Mouse (Mus musculus): ENCODE measurements around the gene Olfr450. TPM values are rescaled to one million over a fixed set of nuclear protein-coding genes. Genes with fewer than 3 reads are reported as not detected.

Olfr450 gene
- not detected in 2 replicates for polyA plus RNA-seq (2015; fragmentation: Nextera tagmentation; extraction: Ambion mirVana)

DNA sequence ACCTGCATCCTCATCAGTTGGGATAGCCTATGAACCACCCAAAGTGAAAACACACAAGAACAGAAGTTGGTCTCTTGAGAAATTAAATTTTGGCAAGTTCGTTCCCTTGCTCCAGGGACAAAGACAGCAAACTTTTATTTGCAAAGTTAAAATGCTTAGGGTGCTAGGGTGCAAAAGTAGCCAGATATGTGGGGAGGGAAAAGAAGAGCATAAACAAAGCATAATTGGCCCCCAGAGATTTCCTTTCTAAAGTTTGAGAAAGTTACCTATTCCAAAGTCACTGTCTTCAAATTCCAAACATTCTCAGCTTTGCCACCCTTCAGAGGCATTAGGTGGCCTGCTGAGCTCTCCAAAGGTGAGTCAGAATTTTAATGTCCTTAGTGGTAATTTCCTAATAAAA lies at the start of gene Olfr450:
Olfr450 (plus strand) TSS at position 301 of the 400 bp plus-strand sequence.
- H3K27ac ChIP-seq, result no peak within 1 kb of the TSS
- no peak within 1 kb of the TSS for H3K4me2 ChIP-seq
- no peaks in the 10 kb centered on the region for H3K4me1 ChIP-seq
- no peak within 1 kb of the TSS for H3K9ac ChIP-seq
- no peaks in the 10 kb centered on the region for H3K9me3 ChIP-seq
- H3K36me3 ChIP-seq, result no peaks in the 10 kb centered on the region
- no peak within 1 kb of the TSS for H3K4me3 ChIP-seq (replicated peaks)
- 87% methylated on average over 1 of the region's 1 CpGs for WGBS
- no peak for ATAC-seq (ENCODE audit: insufficient read depth, low FRiP score, low read depth)
- H3K27me3 ChIP-seq (replicated peaks), result no peaks in the 10 kb centered on the region

DNA sequence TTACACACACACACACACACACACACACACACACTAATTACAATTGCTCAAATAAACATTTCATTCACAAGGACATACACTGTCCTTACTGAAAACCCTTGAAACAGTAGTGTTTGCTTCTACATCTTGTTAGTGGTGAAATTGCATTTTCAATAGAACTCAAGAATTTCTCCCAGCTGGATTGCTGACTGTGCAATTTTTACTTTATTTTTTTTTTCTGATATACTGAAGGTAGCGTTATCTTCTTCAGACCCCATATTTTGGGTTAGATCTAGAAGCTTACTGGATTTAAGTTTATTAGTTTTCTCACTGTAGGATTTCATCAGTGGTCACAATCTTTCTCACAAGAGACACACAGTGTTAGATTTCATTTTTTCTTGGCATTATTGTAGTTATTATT lies 34.7 kb upstream of the Olfr450 start:
- Histone ChIP-seq H3K4me3 (replicated peaks) (no peak overlapping the region), H3K9ac (no peak overlapping the region), H3K4me2 (no peak overlapping the region), H3K27me3 (replicated peaks) (no peaks in the 10 kb centered on the region), H3K27ac (no peak overlapping the region), H3K36me3 (no peaks in the 10 kb centered on the region), H3K4me1 (no peaks in the 10 kb centered on the region), H3K9me3 (no peaks in the 10 kb centered on the region)
- WGBS, result 91% methylated on average over 1 of the region's 1 CpGs
- no peak for ATAC-seq (ENCODE audit: insufficient read depth, low FRiP score, low read depth)

- Histone ChIP-seq H3K4me1 (no peaks in the 10 kb centered on the region), H3K9ac (no peak within 1 kb of the TSS), H3K4me2 (no peak within 1 kb of the TSS), H3K4me3 (replicated peaks) (no peak within 1 kb of the TSS), H3K27me3 (replicated peaks) (no peaks in the 10 kb centered on the region), H3K27ac (no peak within 1 kb of the TSS), H3K36me3 (no peaks in the 10 kb centered on the region), H3K9me3 (no peaks in the 10 kb centered on the region)
- no peak for ATAC-seq (ENCODE audit: insufficient read depth, low FRiP score, low read depth)
Observed at GRCm38 (mm10) chr6:42784793-42785192, 26.9 kb upstream of the Olfr450 start, which contains the start of gene Olfr452. TSS of gene Olfr452 (plus strand) at chr6:42785093.

DNA sequence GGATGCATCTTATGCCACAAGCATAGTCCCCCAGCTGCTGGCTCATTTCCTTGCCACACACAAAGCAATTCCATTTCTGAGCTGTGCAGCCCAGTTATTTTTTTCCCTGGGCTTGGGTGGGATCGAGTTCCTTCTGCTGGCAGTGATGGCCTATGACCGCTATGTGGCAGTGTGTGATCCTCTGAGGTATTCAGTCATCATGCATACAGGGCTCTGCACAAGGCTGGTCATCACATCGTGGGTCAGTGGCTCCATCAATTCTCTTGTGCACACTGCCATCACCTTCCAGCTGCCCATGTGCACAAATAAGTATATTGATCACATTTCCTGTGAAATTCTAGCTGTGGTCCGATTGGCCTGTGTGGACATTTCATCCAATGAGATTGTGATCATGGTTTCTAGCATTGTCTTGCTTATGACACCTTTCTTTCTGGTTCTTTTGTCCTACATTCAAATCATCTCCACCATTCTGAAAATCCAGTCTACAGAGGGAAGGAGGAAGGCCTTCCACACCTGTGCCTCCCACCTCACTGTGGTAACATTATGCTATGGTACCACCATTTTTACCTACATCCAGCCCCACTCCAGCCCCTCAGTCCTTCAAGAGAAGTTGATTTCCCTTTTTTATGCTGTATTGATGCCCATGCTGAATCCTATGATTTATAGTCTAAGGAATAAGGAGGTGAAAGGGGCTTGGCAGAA lies 21.3 kb upstream of the Olfr450 start:
- H3K9me3 ChIP-seq, result no peaks in the 10 kb centered on the region
- ATAC-seq (ENCODE audit: insufficient read depth, low FRiP score, low read depth), result no peak
- no peak overlapping the region for H3K9ac ChIP-seq
- no peaks in the 10 kb centered on the region for H3K36me3 ChIP-seq
- no peaks in the 10 kb centered on the region for H3K4me1 ChIP-seq
- 46% methylated on average over 4 of the region's 4 CpGs for WGBS
- H3K4me3 ChIP-seq (replicated peaks), result no peak overlapping the region
- no peak overlapping the region for H3K27ac ChIP-seq
- H3K27me3 ChIP-seq (replicated peaks), result no peaks in the 10 kb centered on the region
- H3K4me2 ChIP-seq, result no peak overlapping the region

DNA sequence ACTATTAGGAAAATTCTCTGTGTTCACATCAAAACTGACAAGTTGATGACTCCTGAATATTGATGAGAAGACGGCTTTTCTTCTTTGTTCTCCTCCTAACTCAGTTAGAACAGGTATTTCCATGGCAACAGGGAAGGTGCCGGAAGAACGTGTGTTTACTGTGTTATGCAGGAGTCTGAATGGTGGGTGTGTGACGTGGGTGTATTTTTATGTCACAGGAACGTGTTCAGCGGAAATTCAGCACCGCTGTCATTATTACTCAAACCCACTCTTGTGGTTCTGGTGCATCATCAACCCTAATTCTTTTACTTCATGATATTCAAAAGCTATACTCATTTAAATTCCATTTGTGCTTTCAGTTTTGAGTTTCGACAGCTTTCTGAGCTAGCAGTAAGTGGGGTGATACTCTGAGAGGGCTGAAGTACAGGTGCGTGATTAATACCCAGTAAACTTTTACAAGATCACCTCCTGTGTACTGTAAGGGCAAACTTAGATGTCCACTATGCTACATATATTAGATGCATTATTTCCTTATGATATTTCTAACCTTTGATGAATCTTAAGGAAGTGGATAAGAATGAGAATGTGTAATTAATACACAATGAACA lies 20.7 kb upstream of the Olfr450 start:
- no peak for ATAC-seq (ENCODE audit: insufficient read depth, low FRiP score, low read depth)
- Histone ChIP-seq H3K27me3 (replicated peaks) (no peaks in the 10 kb centered on the region), H3K9me3 (no peaks in the 10 kb centered on the region), H3K36me3 (no peaks in the 10 kb centered on the region), H3K9ac (no peak overlapping the region), H3K4me2 (no peak overlapping the region), H3K27ac (no peak overlapping the region), H3K4me1 (no peaks in the 10 kb centered on the region), H3K4me3 (replicated peaks) (no peak overlapping the region)
- 70% methylated on average over 9 of the region's 9 CpGs for WGBS

GRCm38 (mm10) chr6:42794982-42795381 lies 16.8 kb upstream of the Olfr450 start:
- Histone ChIP-seq H3K4me3 (replicated peaks) (no peak overlapping the region), H3K9ac (no peak overlapping the region)
- peak; percentile 71; the same call in 1 of the 2 replicates for ATAC-seq (ENCODE audit: insufficient read depth, low FRiP score, low read depth)

GRCm38 (mm10) chr6:42834084-42834483 lies 22.3 kb downstream of the Olfr450 start, which contains the start of gene Olfr449:
TSS of gene Olfr449 (plus strand) at chr6:42834384.
- no peaks in the 10 kb centered on the region for H3K27me3 ChIP-seq (replicated peaks)
- no peaks in the 10 kb centered on the region for H3K36me3 ChIP-seq
- no peak within 1 kb of the TSS for H3K4me2 ChIP-seq
- H3K9me3 ChIP-seq, result no peaks in the 10 kb centered on the region
- H3K9ac ChIP-seq, result no peak within 1 kb of the TSS
- H3K4me3 ChIP-seq (replicated peaks), result no peak within 1 kb of the TSS
- no peaks in the 10 kb centered on the region for H3K4me1 ChIP-seq
- ATAC-seq (ENCODE audit: insufficient read depth, low FRiP score, low read depth), result no peak
- H3K27ac ChIP-seq, result no peak within 1 kb of the TSS

More at GRCm38 (mm10) chr6:42794982-42795381, 16.8 kb upstream of the Olfr450 start:
- Histone ChIP-seq H3K36me3 (no peaks in the 10 kb centered on the region), H3K27ac (no peak overlapping the region), H3K9me3 (no peaks in the 10 kb centered on the region), H3K27me3 (replicated peaks) (no peaks in the 10 kb centered on the region), H3K4me2 (no peak overlapping the region), H3K4me1 (no peaks in the 10 kb centered on the region)
- WGBS, result 71% methylated on average over 3 of the region's 3 CpGs

- ATAC-seq (ENCODE audit: insufficient read depth, low FRiP score, low read depth), result no peak
Observed at GRCm38 (mm10) chr6:42860222-42860819, 48.6 kb downstream of the Olfr450 start.

More at GRCm38 (mm10) chr6:42860222-42860819, 48.6 kb downstream of the Olfr450 start:
- H3K27me3 ChIP-seq (replicated peaks), result no peaks in the 10 kb centered on the region
- WGBS, result 16% methylated on average over 4 of the region's 4 CpGs
- H3K9ac ChIP-seq, result no peak overlapping the region
- H3K9me3 ChIP-seq, result no peaks in the 10 kb centered on the region
- no peaks in the 10 kb centered on the region for H3K36me3 ChIP-seq
- no peaks in the 10 kb centered on the region for H3K4me1 ChIP-seq
- H3K27ac ChIP-seq, result no peak overlapping the region
- H3K4me3 ChIP-seq (replicated peaks), result no peak overlapping the region
- no peak overlapping the region for H3K4me2 ChIP-seq

Other genes with a start within 250 kb of the Olfr450 start
- gene Tcaf3, start 214.2 kb upstream of the Olfr450 start, polyA plus RNA-seq (2015; fragmentation: Nextera tagmentation; extraction: Ambion mirVana), result not detected in 2 replicates
- 9.5 and 11.9 TPM in 2 replicates for gene Tcaf2, start 166.7 kb upstream of the Olfr450 start, polyA plus RNA-seq (2015; fragmentation: Nextera tagmentation; extraction: Ambion mirVana)
- gene Tcaf1, start 101.9 kb upstream of the Olfr450 start, polyA plus RNA-seq (2015; fragmentation: Nextera tagmentation; extraction: Ambion mirVana), result 65.7 and 68.9 TPM in 2 replicates
- gene Olfr453, start 72.6 kb upstream of the Olfr450 start, polyA plus RNA-seq (2015; fragmentation: Nextera tagmentation; extraction: Ambion mirVana), result not detected in 2 replicates
- gene Olfr38, start 55.5 kb upstream of the Olfr450 start, polyA plus RNA-seq (2015; fragmentation: Nextera tagmentation; extraction: Ambion mirVana), result not detected in 2 replicates
- gene Olfr452, start 26.8 kb upstream of the Olfr450 start, polyA plus RNA-seq (2015; fragmentation: Nextera tagmentation; extraction: Ambion mirVana), result not detected in 2 replicates
- not detected in 2 replicates for gene Olfr449, start 22.4 kb downstream of the Olfr450 start, polyA plus RNA-seq (2015; fragmentation: Nextera tagmentation; extraction: Ambion mirVana)
- not detected in 2 replicates for gene Olfr448, start 78.5 kb downstream of the Olfr450 start, polyA plus RNA-seq (2015; fragmentation: Nextera tagmentation; extraction: Ambion mirVana)
- gene Olfr447, start 96.9 kb downstream of the Olfr450 start, polyA plus RNA-seq (2015; fragmentation: Nextera tagmentation; extraction: Ambion mirVana), result not detected in 2 replicates
- gene Olfr446, start 109.4 kb downstream of the Olfr450 start, polyA plus RNA-seq (2015; fragmentation: Nextera tagmentation; extraction: Ambion mirVana), result not detected in 2 replicates
- gene Olfr444, start 137.1 kb downstream of the Olfr450 start, polyA plus RNA-seq (2015; fragmentation: Nextera tagmentation; extraction: Ambion mirVana), result not detected in 2 replicates

Measured in stomach, embryonic 15.5 days (tissue).